Comparison of ENCODE assay signal across 17 mouse cellular contexts in genomic region chr3:135817124-135817523, GRCm38 (mm10).
"Had no signal": no experiment of that assay in that cellular context is flagged by ENCODE, and none has a peak within 500 bp of the region (broad histone marks: within the 10 kb centered on the region; RNA-seq: fewer than 3 reads in every experiment).

No protein-coding gene starts in this region.

- H3K4me3 ChIP-seq: midbrain, embryonic 10.5 days; midbrain, embryonic 12.5 days; myocyte; neural tube, embryonic 12.5 days had no signal

- H3K4me2 ChIP-seq: lung, embryonic 14.5 days; midbrain, embryonic 12.5 days; neural tube, embryonic 12.5 days had no signal

- H3K27me3 ChIP-seq: midbrain, embryonic 12.5 days; neural tube, embryonic 12.5 days had no signal

- ATAC-seq: midbrain, embryonic 16.5 days had no signal

- H3K9me3 ChIP-seq: midbrain, embryonic 10.5 days; midbrain, embryonic 12.5 days; neural tube, embryonic 12.5 days had no signal

- H3K9ac ChIP-seq: liver, embryonic 14.5 days; lung, embryonic 14.5 days; midbrain, embryonic 12.5 days; neural tube, embryonic 12.5 days had no signal

- H3K36me3 ChIP-seq: midbrain, embryonic 10.5 days; midbrain, embryonic 12.5 days; neural tube, embryonic 12.5 days had no signal

- DNase-seq: lung, adult 18-20 months; lung, embryonic 14.5 days; lung, postnatal 10 days; lung, postnatal 4 days; midbrain, embryonic 14.5 days; right cerebral cortex, postnatal 25 days; right cerebral cortex, postnatal 4 days; spleen, adult 18-20 months; thymus, adult 18-20 months; thymus, postnatal 14 days; thymus, postnatal 36 days had no signal

- H3K27ac ChIP-seq: liver, embryonic 14.5 days; midbrain, embryonic 10.5 days; midbrain, embryonic 12.5 days; neural tube, embryonic 12.5 days had no signal

- H3K4me1 ChIP-seq: midbrain, embryonic 10.5 days; midbrain, embryonic 12.5 days; neural tube, embryonic 12.5 days had no signal
